Mouse (Mus musculus) liver, embryonic 13.5 days (tissue): Measurements from ENCODE around the gene Drc7. TPM values are rescaled to one million over a fixed set of nuclear protein-coding genes. Genes with fewer than 3 reads are reported as not detected.
"Not testable (repeated sequence)": the region's sequence is repeated elsewhere in the genome, so short reads cannot be mapped to it uniquely, and the experiment has no call there.

Experiments used
- ATAC-seq: fragments of 200-750 bp; cut with Nextera tagmentation; 2 replicates; pipeline ENCODE4 v1.8.0; 2017; ENCODE audit warnings: low read depth, mild to moderate bottlenecking, moderate number of reproducible peaks, moderate library complexity
- DNase-seq: peaks from one replicate; pipeline ENCODE4 v3.0.0; 2022
- H3K27ac ChIP-seq: fragments of 300-500 bp; sonication (generic); 2 replicates; pipeline ENCODE4 v1.5.1; 2015; ENCODE audit warnings: moderate library complexity, mild to moderate bottlenecking, inconsistent platforms
- H3K27me3 ChIP-seq: fragments of 300-500 bp; sonication (generic); 2 replicates; pipeline ENCODE4 v1.6.1; 2015; ENCODE audit warnings: mild to moderate bottlenecking, inconsistent platforms
- H3K36me3 ChIP-seq: fragments of 300-500 bp; sonication (generic); 2 replicates; pipeline ENCODE4 v1.6.1; 2015; ENCODE audit warnings: mild to moderate bottlenecking, inconsistent platforms
- H3K4me1 ChIP-seq: fragments of 300-500 bp; sonication (generic); replicated peaks from 2 replicates; pipeline ENCODE4 v1.6.1; 2015; ENCODE audit warnings: inconsistent platforms
- H3K4me2 ChIP-seq: fragments of 300-500 bp; sonication (generic); 2 replicates; pipeline ENCODE4 v1.6.1; 2015; ENCODE audit warnings: inconsistent platforms, mild to moderate bottlenecking, moderate library complexity
- H3K4me3 ChIP-seq: fragments of 300-500 bp; sonication (generic); replicated peaks from 2 replicates; pipeline ENCODE4 v1.5.1; 2015; ENCODE audit warnings: mild to moderate bottlenecking, inconsistent platforms
- H3K9ac ChIP-seq: fragments of 300-500 bp; sonication (generic); 2 replicates; pipeline ENCODE4 v1.6.1; 2015; ENCODE audit warnings: mild to moderate bottlenecking, inconsistent platforms
- H3K9me3 ChIP-seq: fragments of 300-500 bp; sonication (generic); replicated peaks from 2 replicates; pipeline ENCODE4 v1.6.1; 2016; ENCODE audit warnings: inconsistent platforms
- WGBS: fragments of 180-500 bp; shearing (Covaris S2); methylation state at CpG from one replicate; pipeline ENCODE4 v1.1.7; 2015; ENCODE audit not compliant: insufficient replicate concordance; 5-methylcytosine and 5-hydroxymethylcytosine counted together
- polyA plus RNA-seq: library from polyadenylated mRNA; unstranded; fragments of >200 nt; fragmentation: Nextera tagmentation; extraction: Ambion mirVana; gene quantifications from 2 replicates; pipeline ENCODE4 v1.2.1, GENCODE M21; 2015

Drc7 gene
- polyA plus RNA-seq, 1 experiment from 2014 or later, result 0.21 TPM

- not testable (repeated sequence) for H3K9me3 ChIP-seq, H3K9ac ChIP-seq, H3K36me3 ChIP-seq, H3K4me1 ChIP-seq, H3K4me2 ChIP-seq, DNase-seq, H3K27ac ChIP-seq, H3K27me3 ChIP-seq, ATAC-seq, H3K4me3 ChIP-seq
- WGBS, result 75% methylated on average over 7 of the region's 7 CpGs
These were observed 26.5 kb upstream of the Drc7 start for GRCm38 (mm10) chr8:95028391-95028790.

- H3K9me3 ChIP-seq, result no peaks in the 10 kb centered on the region
- H3K4me2 ChIP-seq, result no peak overlapping the region
- no peak for DNase-seq
- 0 out of 2 replicates have a peak, but pooled peaks have one; percentile 43 for ATAC-seq
- no peaks in the 10 kb centered on the region; the same call in 1 of the 2 replicates for H3K4me1 ChIP-seq
- no peak overlapping the region for H3K27ac ChIP-seq
- H3K9ac ChIP-seq, result no peak overlapping the region
- H3K27me3 ChIP-seq, result no peaks in the 10 kb centered on the region
- H3K36me3 ChIP-seq, result no peaks in the 10 kb centered on the region
- WGBS, result 44% methylated on average over 7 of the region's 7 CpGs
- no peak overlapping the region for H3K4me3 ChIP-seq
These were observed 17.6 kb upstream of the Drc7 start for GRCm38 (mm10) chr8:95037106-95037925.

GRCm38 (mm10) chr8:95041883-95042784, 12.8 kb upstream of the Drc7 start:
- no peaks in the 10 kb centered on the region for H3K9me3 ChIP-seq
- H3K27me3 ChIP-seq, result no peaks in the 10 kb centered on the region
- H3K36me3 ChIP-seq, result no peaks in the 10 kb centered on the region
- peak overlapping the region; percentile 84 for H3K27ac ChIP-seq
- no peak for DNase-seq
- ATAC-seq, result peak; percentile 66
- H3K9ac ChIP-seq, result no peak overlapping the region
- no peak overlapping the region for H3K4me2 ChIP-seq
- H3K4me1 ChIP-seq, result no peaks in the 10 kb centered on the region; the same call in 1 of the 2 replicates
- no peak overlapping the region for H3K4me3 ChIP-seq
- WGBS, result 53% methylated on average over 6 of the region's 6 CpGs

- 57% methylated on average over 4 of the region's 4 CpGs for WGBS
- no peaks in the 10 kb centered on the region for H3K36me3 ChIP-seq
- H3K27me3 ChIP-seq, result no peaks in the 10 kb centered on the region
- no peaks in the 10 kb centered on the region for H3K9me3 ChIP-seq
- H3K4me1 ChIP-seq, result peaks cover 10% of the 10 kb centered on the region; the same call in 1 of the 2 replicates
- ATAC-seq, result no peak
- no peak overlapping the region for H3K27ac ChIP-seq
- DNase-seq, result no peak
- H3K4me2 ChIP-seq, result no peak overlapping the region
- H3K4me3 ChIP-seq, result no peak overlapping the region
- no peak overlapping the region for H3K9ac ChIP-seq
These were observed 10.1 kb upstream of the Drc7 start for GRCm38 (mm10) chr8:95044811-95045210.

- 16% methylated on average over 3 of the region's 3 CpGs for WGBS
- no peak overlapping the region for H3K27ac ChIP-seq
These were observed 7.9 kb upstream of the Drc7 start for GRCm38 (mm10) chr8:95046982-95047381.

GRCm38 (mm10) chr8:95047884-95048680, 6.8 kb upstream of the Drc7 start:
- Histone ChIP-seq H3K4me3 (no peak overlapping the region), H3K9ac (no peak overlapping the region)
- 52% methylated on average over 6 of the region's 6 CpGs for WGBS

More at GRCm38 (mm10) chr8:95046982-95047381, 7.9 kb upstream of the Drc7 start:
- Histone ChIP-seq H3K9ac (no peak overlapping the region), H3K27me3 (no peaks in the 10 kb centered on the region), H3K4me2 (no peak overlapping the region), H3K4me3 (no peak overlapping the region), H3K36me3 (no peaks in the 10 kb centered on the region), H3K9me3 (no peaks in the 10 kb centered on the region), H3K4me1 (peaks cover 10% of the 10 kb centered on the region; the same call in 1 of the 2 replicates)
- ATAC-seq (peak; percentile 12; the same call in 1 of the 2 replicates), DNase-seq (no peak)

GRCm38 (mm10) chr8:95049636-95050035, 5.3 kb upstream of the Drc7 start:
- H3K9me3 ChIP-seq, result no peaks in the 10 kb centered on the region
- no peaks in the 10 kb centered on the region for H3K36me3 ChIP-seq
- no peak overlapping the region for H3K27ac ChIP-seq
- no peak overlapping the region for H3K4me3 ChIP-seq
- H3K4me1 ChIP-seq, result peaks cover 15% of the 10 kb centered on the region
- DNase-seq (no peak), ATAC-seq (no peak)
- no peaks in the 10 kb centered on the region for H3K27me3 ChIP-seq
- H3K4me2 ChIP-seq, result no peak overlapping the region
- no peak overlapping the region for H3K9ac ChIP-seq
- 25% methylated on average over 2 of the region's 2 CpGs for WGBS

More at GRCm38 (mm10) chr8:95047884-95048680, 6.8 kb upstream of the Drc7 start:
- ATAC-seq, result no peak
- H3K27me3 ChIP-seq, result no peaks in the 10 kb centered on the region
- H3K4me1 ChIP-seq, result 0 out of 2 replicates have a peak, but pooled peaks cover 10% of the 10 kb centered on the region
- no peak overlapping the region for H3K4me2 ChIP-seq
- no peak for DNase-seq
- H3K27ac ChIP-seq, result peak overlapping the region; percentile 67
- no peaks in the 10 kb centered on the region for H3K9me3 ChIP-seq
- no peaks in the 10 kb centered on the region for H3K36me3 ChIP-seq

GRCm38 (mm10) chr8:95054438-95054837, 465 bp upstream of the Drc7 start:
- Histone ChIP-seq H3K27ac (no peak overlapping the region; the same call in 1 of the 2 replicates), H3K27me3 (no peaks in the 10 kb centered on the region), H3K9me3 (no peaks in the 10 kb centered on the region), H3K36me3 (no peaks in the 10 kb centered on the region), H3K4me3 (no peak overlapping the region), H3K4me1 (peaks cover 48% of the 10 kb centered on the region), H3K9ac (no peak overlapping the region), H3K4me2 (no peak overlapping the region)
- 38% methylated on average over 6 of the region's 6 CpGs for WGBS
- peak; percentile 34 for DNase-seq
- peak; percentile 57 for ATAC-seq

GRCm38 (mm10) chr8:95056414-95056813, 1.5 kb downstream of the Drc7 start:
- Histone ChIP-seq H3K4me2 (peak overlapping the region; percentile 41), H3K9ac (no peak overlapping the region; the same call in 1 of the 2 replicates), H3K9me3 (no peaks in the 10 kb centered on the region), H3K27me3 (no peaks in the 10 kb centered on the region), H3K4me3 (no peak overlapping the region), H3K36me3 (no peaks in the 10 kb centered on the region), H3K27ac (peak overlapping the region; percentile 23), H3K4me1 (peaks cover 57% of the 10 kb centered on the region)
- WGBS, result 30% methylated on average over 5 of the region's 5 CpGs
- ATAC-seq (peak; percentile 85), DNase-seq (peak; percentile 58)

GRCm38 (mm10) chr8:95058661-95059060, 3.8 kb downstream of the Drc7 start:
- WGBS, result 17% methylated on average over 6 of the region's 6 CpGs
- no peaks in the 10 kb centered on the region for H3K36me3 ChIP-seq
- ATAC-seq, result no peak

More at GRCm38 (mm10) chr8:95058661-95059060, 3.8 kb downstream of the Drc7 start:
- Histone ChIP-seq H3K9ac (no peak overlapping the region), H3K4me2 (no peak overlapping the region), H3K4me1 (peaks cover 57% of the 10 kb centered on the region), H3K4me3 (no peak overlapping the region), H3K9me3 (no peaks in the 10 kb centered on the region), H3K27me3 (no peaks in the 10 kb centered on the region), H3K27ac (peak overlapping the region; percentile 13; the same call in 1 of the 2 replicates)
- DNase-seq, result no peak
